Mouse (Mus musculus) E14TG2a.4 (cell line): ENCODE measurements around the gene Adra2b.

Experiments
- H3K27me3 ChIP-seq: 2 replicates; pipeline ENCODE4 v1.6.1; 2014; ENCODE audit warnings: low read length, control low read depth; ENCODE audit not compliant: insufficient read depth
- H3K36me3 ChIP-seq: 2 replicates; pipeline ENCODE4 v1.6.1; 2014; ENCODE audit warnings: low read length, control low read depth; ENCODE audit not compliant: insufficient read depth
- H3K4me1 ChIP-seq: replicated peaks from 2 replicates; pipeline ENCODE4 v1.6.1; 2014; ENCODE audit warnings: low read depth, low read length, control low read depth
- H3K4me3 ChIP-seq: replicated peaks from 2 replicates; pipeline ENCODE4 v1.5.1; 2014; ENCODE audit warnings: mild to moderate bottlenecking, low read length
- H3K9me3 ChIP-seq: 2 replicates; pipeline ENCODE4 v1.6.1; 2014; ENCODE audit warnings: low read length, control low read depth
- CTCF ChIP-seq: conservative IDR thresholded peaks from 2 replicates; pipeline ENCODE4 v1.5.1; 2014; ENCODE audit warnings: low read length
- NANOG ChIP-seq: IDR thresholded peaks from 2 replicates; pipeline ENCODE4 v1.6.1; 2014; ENCODE audit warnings: borderline replicate concordance, low read length, mixed read lengths
- POU5F1 ChIP-seq: IDR thresholded peaks from 2 replicates; pipeline ENCODE4 v1.6.1; 2014; ENCODE audit warnings: low read length, borderline replicate concordance

Gene Adra2b

DNA sequence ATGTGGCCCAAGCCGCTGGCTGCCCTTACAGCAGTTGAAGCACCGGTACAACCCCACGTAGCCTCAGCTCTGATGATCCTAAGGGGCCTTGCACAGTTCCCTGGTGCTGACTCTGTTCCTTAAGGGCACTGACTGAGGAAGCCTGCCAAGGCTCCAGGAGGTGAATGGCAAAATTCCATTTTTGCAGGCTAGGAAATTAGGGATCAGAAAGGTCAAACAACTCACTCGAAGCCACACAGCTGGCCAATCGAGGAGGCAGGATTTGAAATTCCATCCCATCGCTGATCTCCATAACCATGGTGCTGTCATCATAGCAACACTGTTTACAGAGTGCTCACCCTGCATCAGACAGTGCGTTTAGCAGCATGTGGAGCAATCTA is 15.6 kb downstream of the Adra2b start:
- TF ChIP-seq NANOG (no peak), POU5F1 (no peak), CTCF (no peak)
- H3K9me3 ChIP-seq: peaks cover 5% of the 10 kb centered on the region; the same call in 1 of the 2 replicates
- H3K36me3 ChIP-seq: no peaks in the 10 kb centered on the region
- H3K4me1 ChIP-seq: no peaks in the 10 kb centered on the region
- H3K27me3 ChIP-seq: peaks cover 5% of the 10 kb centered on the region
- no peak overlapping the region for H3K4me3 ChIP-seq

DNA sequence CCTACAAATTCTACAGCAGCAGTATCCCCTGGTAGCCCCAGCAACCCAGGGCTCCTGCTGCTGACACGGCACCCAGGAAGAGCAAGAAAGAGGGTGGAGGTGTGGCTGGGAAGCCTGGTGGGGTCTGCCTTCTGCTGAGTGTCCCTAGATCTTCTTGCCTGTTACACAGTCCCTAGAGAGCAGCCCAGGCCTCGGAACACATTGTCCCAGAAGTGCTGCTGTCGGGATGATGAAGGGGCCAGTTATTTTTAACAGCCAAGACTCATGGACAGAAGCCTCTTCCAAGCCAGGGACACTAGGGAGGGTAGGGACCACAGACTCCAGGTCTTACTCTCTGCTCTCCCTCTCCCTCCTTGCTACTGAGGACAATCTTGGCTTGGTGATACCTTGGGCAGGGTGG is 16.2 kb downstream of the Adra2b start:
- peaks cover 5% of the 10 kb centered on the region; the same call in 1 of the 2 replicates for H3K9me3 ChIP-seq
- no peaks in the 10 kb centered on the region for H3K4me1 ChIP-seq
- no peak for TF ChIP-seq CTCF
- TF ChIP-seq NANOG: no peak
- no peak for TF ChIP-seq POU5F1
- H3K36me3 ChIP-seq: no peaks in the 10 kb centered on the region
- H3K4me3 ChIP-seq: no peak overlapping the region
- H3K27me3 ChIP-seq: peaks cover 3% of the 10 kb centered on the region; the same call in 1 of the 2 replicates

DNA sequence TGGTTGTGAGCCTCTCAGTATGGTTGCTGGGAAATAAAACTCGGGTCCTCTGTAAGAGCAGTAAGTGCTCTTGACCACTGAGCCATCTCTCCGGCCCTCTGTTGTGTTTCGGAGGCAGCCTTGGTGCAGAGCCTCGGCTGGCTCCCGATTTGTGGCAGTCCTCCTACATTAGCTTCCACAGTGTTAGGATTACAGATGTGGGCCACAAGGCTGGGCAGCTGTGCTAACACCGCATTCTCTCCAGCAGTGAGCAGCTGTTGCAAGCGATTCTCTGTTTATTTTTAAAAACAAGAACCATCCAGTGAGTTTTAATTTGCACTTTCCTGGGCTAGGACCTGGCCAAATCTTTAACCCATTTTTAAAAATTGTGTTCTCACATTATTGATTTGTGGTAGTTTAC is 20.9 kb downstream of the Adra2b start:
- Histone ChIP-seq H3K9me3 (no peaks in the 10 kb centered on the region), H3K27me3 (peaks cover 2% of the 10 kb centered on the region; the same call in 1 of the 2 replicates), H3K4me1 (no peaks in the 10 kb centered on the region), H3K4me3 (no peak overlapping the region), H3K36me3 (no peaks in the 10 kb centered on the region)
- TF ChIP-seq CTCF: no peak
- no peak for TF ChIP-seq NANOG
- TF ChIP-seq POU5F1: no peak

DNA sequence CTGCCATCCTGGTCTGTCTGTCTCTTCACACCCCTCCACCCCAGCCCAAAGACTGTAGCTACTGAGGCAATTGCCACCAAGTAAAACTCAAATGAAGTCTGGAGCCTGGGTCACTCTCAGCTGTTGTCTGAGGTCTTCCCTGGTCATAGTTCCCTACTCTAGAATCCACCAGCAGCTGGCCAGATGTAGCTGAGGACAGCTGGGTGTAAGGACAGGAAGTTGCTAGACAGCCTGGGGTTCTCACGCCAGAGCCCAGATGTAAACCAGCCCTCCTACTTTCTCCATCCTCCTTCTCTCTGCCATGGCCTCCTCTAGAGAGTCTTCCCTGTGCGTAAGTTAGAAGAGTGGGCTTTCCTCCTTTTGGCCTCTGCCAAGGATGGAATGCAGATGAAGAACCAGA is 24.5 kb downstream of the Adra2b start:
- Histone ChIP-seq H3K9me3 (no peaks in the 10 kb centered on the region), H3K36me3 (no peaks in the 10 kb centered on the region), H3K4me3 (no peak overlapping the region), H3K4me1 (no peaks in the 10 kb centered on the region), H3K27me3 (peaks cover 2% of the 10 kb centered on the region; the same call in 1 of the 2 replicates)
- no peak for TF ChIP-seq POU5F1
- no peak for TF ChIP-seq NANOG
- no peak for TF ChIP-seq CTCF

DNA sequence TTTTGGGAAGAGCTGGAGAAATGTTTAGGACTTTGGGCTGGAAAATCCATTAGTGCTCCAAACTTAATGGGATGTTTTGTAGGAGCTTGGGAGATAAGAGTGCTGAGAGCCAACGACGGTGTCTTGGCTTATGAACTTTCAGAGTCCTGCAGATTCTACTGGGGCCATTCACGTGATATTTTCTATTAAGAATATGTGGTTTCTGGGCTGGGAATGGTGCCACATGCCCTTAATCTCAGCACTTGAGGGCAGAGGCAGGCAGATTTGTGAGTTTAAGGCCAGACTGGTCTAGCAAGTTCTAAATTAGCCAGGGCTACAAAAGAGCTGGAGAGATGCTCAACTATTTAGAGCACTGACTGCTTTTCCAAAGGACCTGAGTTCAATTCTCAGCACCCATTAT is 27.3 kb downstream of the Adra2b start:
- Histone ChIP-seq H3K36me3 (no peaks in the 10 kb centered on the region), H3K4me3 (no peak overlapping the region), H3K9me3 (no peaks in the 10 kb centered on the region), H3K27me3 (peaks cover 2% of the 10 kb centered on the region; the same call in 1 of the 2 replicates), H3K4me1 (no peaks in the 10 kb centered on the region)
- TF ChIP-seq NANOG (no peak), CTCF (no peak), POU5F1 (no peak)

DNA sequence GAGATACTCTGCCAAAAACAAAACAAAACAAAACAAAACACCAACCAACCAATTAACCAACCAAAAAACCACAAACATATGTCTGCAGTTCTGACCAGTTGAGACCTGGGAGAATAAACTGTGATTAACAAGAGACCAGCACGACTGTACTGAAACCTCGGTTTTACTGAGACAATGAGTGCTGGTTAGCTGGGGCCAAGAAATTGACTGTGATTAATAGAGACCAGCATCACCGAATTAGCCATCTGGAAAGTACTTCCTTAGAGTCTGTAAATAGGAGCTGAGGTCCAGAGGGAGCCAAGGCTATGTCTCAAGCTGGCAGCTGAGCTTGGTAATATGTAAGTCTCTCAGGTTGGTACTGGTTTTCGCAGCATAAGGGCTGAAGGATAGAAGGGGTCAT is 27.8 kb downstream of the Adra2b start:
- no peaks in the 10 kb centered on the region for H3K4me1 ChIP-seq
- H3K9me3 ChIP-seq: no peaks in the 10 kb centered on the region
- TF ChIP-seq POU5F1: no peak
- no peak for TF ChIP-seq CTCF
- no peak for TF ChIP-seq NANOG
- H3K36me3 ChIP-seq: no peaks in the 10 kb centered on the region
- no peak overlapping the region for H3K4me3 ChIP-seq
- H3K27me3 ChIP-seq: peaks cover 2% of the 10 kb centered on the region; the same call in 1 of the 2 replicates

DNA sequence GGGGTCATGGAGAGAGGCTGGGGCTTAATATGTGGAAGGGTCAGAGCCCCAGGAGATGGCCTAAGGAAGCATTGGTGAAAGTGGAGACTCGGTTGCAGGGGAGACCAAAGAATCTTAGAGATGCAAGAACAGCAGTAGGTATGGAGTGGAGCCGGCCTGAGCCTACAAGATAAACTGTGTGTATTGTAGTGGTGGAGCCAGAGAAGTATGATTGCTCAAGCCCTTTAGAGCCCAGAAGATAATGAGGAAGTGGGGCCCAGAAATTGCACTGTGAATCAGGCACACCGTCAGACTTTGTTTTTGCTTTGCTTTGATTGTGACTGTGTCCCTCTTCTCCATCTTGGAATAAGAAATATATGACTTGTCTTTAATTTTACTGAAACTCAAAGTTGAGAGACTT is 28.3 kb downstream of the Adra2b start:
- H3K27me3 ChIP-seq: peaks cover 4% of the 10 kb centered on the region; the same call in 1 of the 2 replicates
- H3K4me1 ChIP-seq: peaks cover 3% of the 10 kb centered on the region; the same call in 1 of the 2 replicates
- no peaks in the 10 kb centered on the region for H3K9me3 ChIP-seq
- no peak overlapping the region for H3K4me3 ChIP-seq
- H3K36me3 ChIP-seq: no peaks in the 10 kb centered on the region
- no peak for TF ChIP-seq POU5F1
- no peak for TF ChIP-seq CTCF
- no peak for TF ChIP-seq NANOG

DNA sequence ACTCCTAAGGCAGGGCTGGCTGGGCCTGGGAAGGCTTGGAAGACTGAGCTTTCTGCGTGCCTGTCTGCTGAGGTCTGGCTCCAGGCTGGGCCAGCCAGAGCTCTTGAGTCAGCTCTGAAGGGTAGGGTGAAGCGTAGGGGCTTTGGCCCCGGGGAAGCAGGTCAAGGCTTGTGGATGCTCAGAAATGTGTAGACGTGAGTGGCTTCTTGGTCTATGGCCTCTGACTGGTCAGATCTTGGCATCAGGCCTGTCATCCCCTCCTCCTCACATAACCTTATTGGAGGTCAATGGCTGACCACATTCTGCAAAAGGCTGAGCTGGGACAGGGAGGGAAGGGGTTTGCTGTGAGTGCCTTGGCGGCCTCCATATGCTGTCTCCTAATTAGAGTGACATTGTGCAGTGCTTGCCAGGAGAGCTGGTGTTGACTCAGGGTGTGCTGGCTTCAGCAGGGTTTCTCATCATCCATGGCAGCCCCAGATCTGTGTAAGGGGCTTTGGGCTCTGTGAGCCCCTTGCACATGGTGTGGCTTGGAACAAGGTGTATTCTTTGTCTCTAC is 31.7 kb downstream of the Adra2b start:
- H3K27me3 ChIP-seq: 0 out of 2 replicates have a peak, but pooled peaks cover 5% of the 10 kb centered on the region
- no peaks in the 10 kb centered on the region for H3K9me3 ChIP-seq
- no peak for TF ChIP-seq NANOG
- TF ChIP-seq POU5F1: no peak
- TF ChIP-seq CTCF: no peak
- peaks cover 10% of the 10 kb centered on the region for H3K4me1 ChIP-seq
- no peak overlapping the region for H3K4me3 ChIP-seq
- no peaks in the 10 kb centered on the region for H3K36me3 ChIP-seq

DNA sequence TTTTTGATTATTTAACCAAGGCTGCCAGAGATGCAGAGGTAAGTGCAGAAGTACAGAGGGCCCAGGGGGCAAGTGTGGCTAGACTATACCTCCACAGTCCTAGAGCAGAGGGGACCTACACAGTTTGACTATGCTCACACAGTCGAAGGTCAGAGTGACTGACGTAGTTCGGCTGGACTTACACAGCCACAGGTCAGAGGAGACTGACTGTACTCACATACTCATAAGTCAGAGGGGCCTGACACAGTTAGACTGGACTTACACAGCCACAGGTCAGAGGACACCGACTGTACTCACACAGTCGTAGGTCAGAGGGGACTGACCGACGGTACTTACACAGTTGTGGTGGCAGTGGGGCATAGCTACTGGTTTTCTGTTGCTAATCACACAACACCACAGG is 35.7 kb downstream of the Adra2b start:
- Histone ChIP-seq H3K36me3 (no peaks in the 10 kb centered on the region), H3K27me3 (peaks cover 14% of the 10 kb centered on the region), H3K4me3 (no peak overlapping the region), H3K4me1 (peaks cover 10% of the 10 kb centered on the region), H3K9me3 (no peaks in the 10 kb centered on the region)
- TF ChIP-seq POU5F1 (no peak), NANOG (no peak), CTCF (no peak)
